Mouse (Mus musculus) G1E (cell line): ENCODE results near the gene Ugt1a7c. TPM values are rescaled to one million over a fixed set of nuclear protein-coding genes. Genes with fewer than 3 reads are reported as not detected.

Source experiments
- ATAC-seq: 2 replicates; pipeline ENCODE4 v1.8.0; 2016; ENCODE audit warnings: mild to moderate bottlenecking; ENCODE audit not compliant: insufficient number of reproducible peaks, poor library complexity, low FRiP score, severe bottlenecking; ENCODE audit errors: extremely low read depth
- DNase-seq: peaks from one replicate; pipeline ENCODE4 v3.0.0; 2012; ENCODE audit warnings: low spot score
- H3K27me3 ChIP-seq: 2 replicates; pipeline ENCODE4 v1.6.1; 2012; ENCODE audit warnings: mild to moderate bottlenecking, low read length, inconsistent platforms; ENCODE audit not compliant: insufficient read depth
- H3K36me3 ChIP-seq: replicated peaks from 2 replicates; pipeline ENCODE3; 2012; ENCODE audit warnings: mild to moderate bottlenecking, inconsistent platforms
- H3K4me1 ChIP-seq: 2 replicates; pipeline ENCODE4 v1.6.1; 2012; ENCODE audit warnings: low read depth, low read length, inconsistent platforms, mixed read lengths; ENCODE audit not compliant: insufficient read depth
- H3K4me3 ChIP-seq: 2 replicates; pipeline ENCODE4 v1.5.1; 2012; ENCODE audit warnings: low read depth, mild to moderate bottlenecking, inconsistent platforms, low read length, moderate library complexity, mixed read lengths
- H3K9me3 ChIP-seq: replicated peaks from 2 replicates; pipeline ENCODE4 v1.6.1; 2012; ENCODE audit warnings: inconsistent platforms
- CTCF ChIP-seq: IDR thresholded peaks from 2 replicates; pipeline ENCODE4 v1.5.1; 2012; ENCODE audit warnings: low read depth, low read length, inconsistent platforms, mixed read lengths
- GATA1 ChIP-seq: IDR thresholded peaks from 2 replicates; pipeline ENCODE4 v1.6.1; 2012; ENCODE audit warnings: borderline replicate concordance, low read length, inconsistent platforms, mixed read lengths
- GATA2 ChIP-seq: IDR thresholded peaks from 2 replicates; pipeline ENCODE4 v1.6.1; 2012; ENCODE audit warnings: low read depth, low read length, inconsistent platforms, borderline replicate concordance
- POLR2AphosphoS5 ChIP-seq: IDR thresholded peaks from 2 replicates; pipeline ENCODE4 v1.6.1; 2012; ENCODE audit warnings: low read depth, low read length, inconsistent platforms; ENCODE audit not compliant: insufficient replicate concordance
- TAL1 ChIP-seq: conservative IDR thresholded peaks from 2 replicates; pipeline ENCODE4 v1.6.1; 2012; ENCODE audit warnings: low read depth, low read length, inconsistent platforms, mixed read lengths
- polyA plus RNA-seq: library from polyadenylated mRNA; stranded (reverse); fragments of >175 nt; gene quantifications from 2 replicates; pipeline ENCODE4 v1.2.3, GENCODE M21; 2012
- total RNA-seq, 2 experiments: library from RNA; stranded (forward) in 1 of 2; stranded (reverse) in 1 of 2; fragments of 200-1000 nt in 1 of 2; fragments of >200 nt in 1 of 2; fragmentation: Nextera tagmentation in 1 of 2; gene quantifications; 2 replicates each; pipeline ENCODE4 v1.2.3; 2014 to 2017

Gene Ugt1a7c
- total and polyA plus RNA-seq, 3 experiments, result 0.18 to 4.5 (median 0.30) TPM

DNA sequence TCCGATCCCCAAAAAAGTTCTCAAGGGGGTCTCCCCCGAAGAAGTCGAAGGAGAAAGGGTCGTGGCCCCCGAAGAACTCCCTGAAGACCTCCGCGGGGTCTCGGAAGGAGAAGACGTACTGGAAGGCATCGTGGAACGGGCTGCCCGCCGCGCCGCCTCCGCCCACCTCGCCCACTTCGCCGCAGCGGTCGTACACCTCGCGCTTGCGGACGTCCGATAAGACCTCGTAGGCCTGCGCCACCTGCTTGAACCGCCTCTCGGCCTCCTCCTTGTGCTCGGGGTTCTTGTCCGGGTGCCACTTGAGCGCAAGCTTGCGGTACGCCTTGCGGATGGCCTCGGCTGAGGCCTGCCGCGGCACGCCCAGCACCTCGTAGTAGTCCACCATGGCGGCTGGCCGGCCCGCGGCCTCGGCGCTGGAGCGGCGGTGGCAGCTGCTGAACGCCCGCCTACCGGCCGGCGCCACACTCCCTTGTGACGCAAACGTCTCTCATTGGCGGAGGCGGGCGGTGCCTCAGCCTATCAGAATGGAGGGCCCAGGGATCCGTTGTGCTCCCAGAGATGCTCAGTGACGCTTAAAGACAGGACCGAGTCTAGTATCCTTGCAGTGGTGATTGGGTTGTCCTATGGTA lies 110.5 kb downstream of the Ugt1a7c start, which contains the start of gene Dnajb3:
Gene Dnajb3, minus strand, starts transcription at position 489 of the 629 bp plus-strand sequence.
- no peak for TF ChIP-seq GATA1
- no peak for TF ChIP-seq GATA2
- TF ChIP-seq TAL1, result no peak
- no peak for TF ChIP-seq POLR2AphosphoS5
- no peak for TF ChIP-seq CTCF
- DNase-seq, result no peak
- H3K27me3 ChIP-seq, result peaks cover 3% of the 10 kb centered on the region
- no peaks in the 10 kb centered on the region for H3K36me3 ChIP-seq
- no peaks in the 10 kb centered on the region for H3K4me1 ChIP-seq
- no peak for ATAC-seq
- H3K4me3 ChIP-seq, result no peak within 1 kb of the TSS
- peaks cover 4% of the 10 kb centered on the region for H3K9me3 ChIP-seq

DNA sequence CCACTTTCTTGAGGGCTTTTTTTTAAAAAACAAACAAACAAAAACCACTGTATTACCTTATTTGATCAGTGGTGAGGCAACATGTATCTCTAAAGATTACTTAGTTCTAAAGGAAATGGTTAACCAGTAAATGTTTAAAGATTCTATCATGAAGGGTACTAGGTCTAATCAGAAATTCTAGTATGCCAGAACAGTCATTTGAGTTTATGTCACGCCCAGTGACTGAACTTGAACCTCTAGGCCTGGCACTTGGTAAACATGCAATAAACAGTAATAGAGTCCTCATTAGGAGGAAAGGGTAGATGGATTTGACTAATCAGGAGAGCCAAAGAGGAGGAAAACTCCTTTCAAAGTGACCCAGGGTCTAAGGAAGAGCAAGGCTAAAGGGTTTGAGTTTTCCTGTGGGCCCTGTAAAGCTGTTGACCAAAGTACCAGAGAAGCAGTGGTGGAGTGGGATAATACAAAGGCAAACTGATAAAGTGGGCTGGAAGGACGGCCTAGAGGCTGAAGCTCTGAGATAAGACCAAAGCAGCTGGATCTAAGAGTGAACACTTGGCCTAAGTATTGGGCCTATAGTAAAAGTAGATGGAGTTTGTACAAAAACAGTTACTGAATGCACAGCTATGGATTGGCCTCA lies 112.1 kb downstream of the Ugt1a7c start:
- H3K27me3 ChIP-seq, result no peaks in the 10 kb centered on the region; the same call in 1 of the 2 replicates
- H3K4me1 ChIP-seq, result no peaks in the 10 kb centered on the region
- H3K4me3 ChIP-seq, result no peak overlapping the region
- ATAC-seq (no peak), DNase-seq (no peak)
- H3K36me3 ChIP-seq, result no peaks in the 10 kb centered on the region
- TF ChIP-seq GATA1 (no peak), TAL1 (no peak), GATA2 (no peak), CTCF (no peak), POLR2AphosphoS5 (no peak)
- peaks cover 4% of the 10 kb centered on the region for H3K9me3 ChIP-seq

DNA sequence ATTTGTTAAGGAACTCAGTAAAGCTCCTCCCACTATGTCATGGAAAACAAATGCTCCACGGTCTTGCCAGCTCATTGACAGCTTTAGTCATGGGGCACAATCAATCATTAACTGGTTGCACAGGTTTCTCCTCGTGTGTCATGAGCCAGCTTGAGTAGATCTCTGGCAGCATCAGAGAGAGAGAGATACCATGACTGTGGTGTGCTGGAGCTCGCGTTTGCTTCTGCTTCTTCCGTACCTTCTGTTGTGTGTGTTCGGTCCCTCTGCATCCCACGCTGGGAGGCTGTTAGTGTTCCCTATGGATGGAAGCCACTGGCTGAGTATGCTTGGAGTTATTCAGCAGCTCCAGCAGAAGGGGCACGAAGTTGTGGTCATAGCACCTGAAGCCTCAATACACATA lies 117.0 kb downstream of the Ugt1a7c start, which contains the start of gene Ugt1a1:
Gene Ugt1a1, plus strand, starts transcription at position 148 of the 400 bp plus-strand sequence.
- no peak for DNase-seq
- Histone ChIP-seq H3K4me3 (no peak within 1 kb of the TSS), H3K36me3 (no peaks in the 10 kb centered on the region), H3K9me3 (no peaks in the 10 kb centered on the region), H3K27me3 (no peaks in the 10 kb centered on the region), H3K4me1 (no peaks in the 10 kb centered on the region)
- no peak for ATAC-seq
- TF ChIP-seq TAL1, result no peak
- TF ChIP-seq GATA1, result no peak
- TF ChIP-seq POLR2AphosphoS5, result no peak
- TF ChIP-seq CTCF, result no peak
- no peak for TF ChIP-seq GATA2

DNA sequence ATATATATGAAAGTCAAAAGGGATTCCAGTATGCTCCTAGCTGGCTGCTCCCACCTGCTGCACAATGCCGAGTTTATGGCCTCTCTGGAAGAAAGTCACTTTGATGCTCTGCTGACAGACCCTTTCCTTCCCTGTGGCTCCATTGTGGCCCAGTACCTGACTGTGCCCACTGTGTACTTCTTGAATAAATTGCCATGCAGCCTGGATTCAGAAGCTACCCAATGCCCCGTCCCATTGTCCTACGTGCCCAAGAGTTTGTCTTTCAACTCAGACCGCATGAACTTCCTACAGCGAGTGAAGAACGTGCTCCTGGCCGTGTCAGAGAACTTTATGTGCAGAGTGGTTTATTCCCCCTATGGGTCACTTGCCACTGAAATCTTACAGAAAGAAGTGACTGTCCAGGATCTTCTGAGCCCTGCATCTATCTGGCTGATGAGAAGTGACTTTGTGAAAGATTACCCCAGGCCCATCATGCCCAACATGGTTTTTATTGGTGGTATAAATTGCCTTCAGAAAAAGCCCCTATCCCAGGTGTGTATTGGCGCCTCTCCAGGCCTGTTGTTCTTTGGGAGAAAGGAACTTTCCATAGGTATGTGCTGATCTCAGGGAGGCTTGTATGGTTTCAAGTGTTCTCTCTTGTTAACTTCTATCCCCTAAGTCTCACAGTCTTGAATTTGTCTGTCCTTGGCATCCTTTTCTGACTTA lies 117.6 kb downstream of the Ugt1a7c start:
- ATAC-seq, result no peak

DNA sequence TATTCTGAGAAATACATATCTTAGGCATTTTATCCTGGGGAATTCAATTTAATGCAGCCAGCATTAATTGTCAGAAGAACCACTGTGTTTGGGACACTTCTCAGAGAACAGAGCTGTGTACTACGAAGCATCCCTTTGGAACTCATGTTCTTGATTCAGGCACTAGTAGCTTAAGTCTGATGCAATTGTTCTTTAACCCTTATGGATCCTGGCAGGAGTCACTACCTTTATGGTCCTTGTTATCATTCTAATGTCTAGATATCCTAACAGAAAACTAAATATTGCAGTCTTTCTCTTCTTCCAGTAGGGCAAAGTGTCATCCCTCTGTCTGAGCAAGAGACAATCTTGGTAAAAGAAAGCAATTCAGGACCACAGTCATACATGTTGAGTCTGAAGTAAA lies 118.2 kb downstream of the Ugt1a7c start:
- Histone ChIP-seq H3K9me3 (no peaks in the 10 kb centered on the region), H3K27me3 (no peaks in the 10 kb centered on the region), H3K4me3 (no peak overlapping the region), H3K36me3 (no peaks in the 10 kb centered on the region), H3K4me1 (no peaks in the 10 kb centered on the region)
- TF ChIP-seq POLR2AphosphoS5 (no peak), GATA1 (no peak), CTCF (no peak), TAL1 (no peak)
- no peak for DNase-seq
- no peak for ATAC-seq

More for the DNA sequence above, 117.6 kb downstream of the Ugt1a7c start:
- Histone ChIP-seq H3K36me3 (no peaks in the 10 kb centered on the region), H3K27me3 (no peaks in the 10 kb centered on the region), H3K4me3 (no peak overlapping the region), H3K9me3 (no peaks in the 10 kb centered on the region), H3K4me1 (no peaks in the 10 kb centered on the region)
- DNase-seq, result no peak
- TF ChIP-seq CTCF, result no peak
- TF ChIP-seq GATA1, result no peak
- no peak for TF ChIP-seq TAL1
- no peak for TF ChIP-seq GATA2
- no peak for TF ChIP-seq POLR2AphosphoS5

DNA sequence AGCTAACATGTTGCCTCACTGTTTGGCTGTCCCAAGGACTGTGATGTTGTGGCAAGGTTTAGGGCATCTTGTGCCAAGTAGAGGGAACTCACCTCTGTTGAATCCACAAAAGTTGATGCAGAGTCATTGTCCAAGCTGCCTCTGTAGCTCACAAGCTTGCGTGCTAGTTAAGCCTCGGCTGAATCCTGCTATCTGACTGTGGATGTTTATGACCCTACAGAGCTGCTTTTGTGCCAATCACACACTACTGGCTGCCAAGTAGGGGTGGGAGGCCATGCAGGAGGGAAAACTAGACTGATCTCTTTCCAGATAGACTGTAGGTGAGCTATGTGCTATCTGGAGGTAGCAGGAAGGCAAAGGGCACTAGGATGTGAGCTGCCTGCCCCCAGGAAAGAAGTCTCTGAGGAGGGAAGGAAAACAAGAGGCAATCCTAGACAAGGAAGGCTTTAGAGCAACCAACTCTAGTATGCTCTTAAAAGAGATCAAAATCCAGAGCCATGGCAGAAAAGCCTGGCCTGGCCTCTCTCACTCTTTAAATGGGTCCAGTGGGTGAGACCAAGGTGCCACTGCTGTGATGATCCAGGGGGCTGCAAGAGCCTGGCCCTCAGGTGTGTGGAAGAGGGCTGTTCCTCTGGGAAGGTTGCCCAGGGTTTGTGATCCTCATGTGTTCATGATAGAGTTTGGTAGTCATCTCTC lies 119.1 kb downstream of the Ugt1a7c start:
- H3K4me1 ChIP-seq, result no peaks in the 10 kb centered on the region
- ATAC-seq, result no peak
- no peaks in the 10 kb centered on the region for H3K36me3 ChIP-seq
- TF ChIP-seq GATA1 (0 out of 2 replicates have a peak, but pooled peaks have one; percentile 59), TAL1 (no peak), POLR2AphosphoS5 (0 out of 2 replicates have a peak, but pooled peaks have one; percentile 18), GATA2 (no peak), CTCF (no peak)
- H3K4me3 ChIP-seq, result no peak overlapping the region
- H3K9me3 ChIP-seq, result no peaks in the 10 kb centered on the region
- no peaks in the 10 kb centered on the region for H3K27me3 ChIP-seq
- no peak for DNase-seq
